Mouse (Mus musculus) CH12.LX (cell line): ENCODE data around the gene Trp73.

Source experiments
- CHD2 ChIP-seq: IDR thresholded peaks from 2 replicates; pipeline ENCODE4 v1.6.1; 2011; ENCODE audit warnings: low read length, improper control_type of control experiment
- CTCF ChIP-seq, 2 experiments: IDR thresholded peaks in 1 of 2; conservative IDR thresholded peaks in 1 of 2; 2 replicates each; pipeline ENCODE4 v1.5.1; 2011 to 2012; ENCODE audit warnings: low read depth in 2 of 2, low read length in 2 of 2, improper control_type of control experiment in 1 of 2, inconsistent platforms in 1 of 2, mild to moderate bottlenecking in 1 of 2, moderate library complexity in 1 of 2
- E2F4 ChIP-seq: IDR thresholded peaks from 2 replicates; pipeline ENCODE4 v1.6.1; 2011; ENCODE audit warnings: low read depth, low read length, improper control_type of control experiment; ENCODE audit not compliant: insufficient replicate concordance
- EP300 ChIP-seq: IDR thresholded peaks from 2 replicates; pipeline ENCODE4 v1.6.1; 2011; ENCODE audit warnings: low read length, improper control_type of control experiment
- MYC ChIP-seq: IDR thresholded peaks from 2 replicates; pipeline ENCODE4 v1.6.1; 2011; ENCODE audit warnings: low read depth, mild to moderate bottlenecking, improper control_type of control experiment, low read length
- POLR2A ChIP-seq: IDR thresholded peaks from 2 replicates; pipeline ENCODE4 v1.6.1; 2011; ENCODE audit warnings: low read depth, mild to moderate bottlenecking, improper control_type of control experiment, low read length

- TF ChIP-seq MYC (no peak), EP300 (peak; percentile 46), POLR2A (peak; percentile 42; the same call in 1 of the 2 replicates), E2F4 (no peak), CTCF (conservative IDR thresholded peaks at IDR 0.05 in 1 of 2, IDR thresholded peaks at IDR 0.05 in 1 of 2; ENCODE audit: low read depth in 2 of 2, low read length in 2 of 2) (no peak), CHD2 (no peak)
Observed at GRCm38 (mm10) chr4:154106497-154107061, 33.4 kb downstream of the Trp73 start.
